Mouse (Mus musculus) midbrain, embryonic 11.5 days (tissue): ENCODE measurements at regions not wholly inside any gene's neighbourhood (a gene's known extent, or its start where the extent isn't known, plus 50 kb on each side); places are given as distances from the start of the nearest gene placed in this dataset.
"Not testable (repeated sequence)": the region's sequence is repeated elsewhere in the genome, so short reads cannot be mapped to it uniquely, and the experiment has no call there.

ENCODE experiments used
- ATAC-seq: fragments of 200-750 bp; cut with Nextera tagmentation; 2 replicates; pipeline ENCODE4 v1.8.0; 2017; ENCODE audit warnings: moderate TSS enrichment, moderate library complexity; ENCODE audit not compliant: low FRiP score
- DNase-seq: peaks from one replicate; pipeline ENCODE4 v3.0.0; 2015; ENCODE audit warnings: low spot score; ENCODE audit errors: missing footprints
- H3K27ac ChIP-seq: fragments of 300-500 bp; sonication (generic); 2 replicates; pipeline ENCODE4 v1.5.1; 2014; ENCODE audit warnings: low read depth, low read length
- H3K27me3 ChIP-seq: fragments of 300-500 bp; sonication (generic); 2 replicates; pipeline ENCODE4 v1.6.1; 2014; ENCODE audit warnings: mild to moderate bottlenecking, low read length, moderate library complexity, mixed read lengths; ENCODE audit not compliant: control insufficient read depth, insufficient read depth
- H3K36me3 ChIP-seq: fragments of 300-500 bp; sonication (generic); 2 replicates; pipeline ENCODE4 v1.6.1; 2014; ENCODE audit warnings: mild to moderate bottlenecking, low read length, moderate library complexity, mixed read lengths; ENCODE audit not compliant: control insufficient read depth, insufficient read depth
- H3K4me1 ChIP-seq: fragments of 300-500 bp; sonication (generic); 2 replicates; pipeline ENCODE4 v1.6.1; 2014; ENCODE audit warnings: low read length; ENCODE audit not compliant: control insufficient read depth, insufficient read depth
- H3K4me2 ChIP-seq: fragments of 300-500 bp; sonication (generic); 2 replicates; pipeline ENCODE4 v1.6.1; 2014; ENCODE audit warnings: mild to moderate bottlenecking, moderate library complexity
- H3K4me3 ChIP-seq: fragments of 300-500 bp; sonication (generic); 2 replicates; pipeline ENCODE4 v1.5.1; 2014; ENCODE audit warnings: low read depth, low read length
- H3K9ac ChIP-seq: fragments of 300-500 bp; sonication (generic); 2 replicates; pipeline ENCODE4 v1.6.1; 2014; ENCODE audit warnings: low read length
- H3K9me3 ChIP-seq: fragments of 300-500 bp; sonication (generic); 2 replicates; pipeline ENCODE4 v1.6.1; 2016; ENCODE audit warnings: low read length; ENCODE audit not compliant: control insufficient read depth
- WGBS: fragments of 180-500 bp; shearing (Covaris S2); extraction: QIAGEN DNeasy Blood & Tissue Kit; methylation state at CpG from one replicate; pipeline ENCODE4 v1.1.7; 2014; 5-methylcytosine and 5-hydroxymethylcytosine counted together

GRCm38 (mm10) chr3:72377387-72377786, 590.3 kb downstream of the Sis start:
- DNase-seq, result no peak
- no peak overlapping the region for H3K4me3 ChIP-seq
- H3K9ac ChIP-seq, result no peak overlapping the region
- ATAC-seq, result no peak
- 76% methylated on average over 3 of the region's 3 CpGs for WGBS
- no peaks in the 10 kb centered on the region for H3K9me3 ChIP-seq
- H3K4me2 ChIP-seq, result no peak overlapping the region
- no peaks in the 10 kb centered on the region for H3K36me3 ChIP-seq
- no peak overlapping the region for H3K27ac ChIP-seq
- H3K4me1 ChIP-seq, result no peaks in the 10 kb centered on the region
- no peaks in the 10 kb centered on the region for H3K27me3 ChIP-seq

- H3K4me3 ChIP-seq, H3K4me2 ChIP-seq, H3K27ac ChIP-seq, H3K4me1 ChIP-seq, H3K27me3 ChIP-seq, ATAC-seq, H3K9ac ChIP-seq, H3K36me3 ChIP-seq, H3K9me3 ChIP-seq: not testable (repeated sequence)
- peak; percentile 85 for DNase-seq
- 88% methylated on average over 3 of the region's 4 CpGs for WGBS
Measured at GRCm38 (mm10) chr3:72359906-72360305, 607.8 kb downstream of the Sis start.

- no peak for ATAC-seq
- DNase-seq, result no peak
- Histone ChIP-seq H3K27me3 (no peaks in the 10 kb centered on the region), H3K27ac (no peak overlapping the region), H3K4me1 (no peaks in the 10 kb centered on the region), H3K4me3 (no peak overlapping the region), H3K4me2 (no peak overlapping the region), H3K9me3 (no peaks in the 10 kb centered on the region), H3K36me3 (no peaks in the 10 kb centered on the region), H3K9ac (no peak overlapping the region)
- 83% methylated on average over 1 of the region's 1 CpGs for WGBS
Measured at GRCm38 (mm10) chr3:72328066-72328465, 639.6 kb downstream of the Sis start.

- ATAC-seq (no peak), DNase-seq (no peak)
- Histone ChIP-seq H3K4me3 (no peak overlapping the region), H3K4me1 (no peaks in the 10 kb centered on the region), H3K27me3 (no peaks in the 10 kb centered on the region), H3K36me3 (no peaks in the 10 kb centered on the region), H3K4me2 (no peak overlapping the region), H3K9ac (no peak overlapping the region), H3K27ac (no peak overlapping the region), H3K9me3 (no peaks in the 10 kb centered on the region)
Measured at GRCm38 (mm10) chr3:72323877-72324276, 643.8 kb downstream of the Sis start.

GRCm38 (mm10) chr3:72304654-72305053, 663.0 kb downstream of the Sis start:
- H3K4me3 ChIP-seq, result no peak overlapping the region
- WGBS, result 86% methylated on average over 4 of the region's 4 CpGs
- no peak overlapping the region for H3K9ac ChIP-seq
- no peak overlapping the region for H3K27ac ChIP-seq
- DNase-seq (no peak), ATAC-seq (no peak)
- H3K4me1 ChIP-seq, result no peaks in the 10 kb centered on the region
- no peak overlapping the region for H3K4me2 ChIP-seq
- H3K27me3 ChIP-seq, result no peaks in the 10 kb centered on the region
- no peaks in the 10 kb centered on the region for H3K36me3 ChIP-seq
- no peaks in the 10 kb centered on the region for H3K9me3 ChIP-seq
